Mouse (Mus musculus): Measurements from ENCODE around the gene Zfp583. TPM values are rescaled to one million over a fixed set of nuclear protein-coding genes. Genes with fewer than 3 reads are reported as not detected.
"Not testable (repeated sequence)": the region's sequence is repeated elsewhere in the genome, so short reads cannot be mapped to it uniquely, and the experiment has no call there.

Gene Zfp583
- polyA plus RNA-seq, 1 experiment from 2014 or later, result 14.6 TPM

GRCm38 (mm10) chr7:6358937-6359590 is 28.0 kb upstream of the Zfp583 start:
- H3K4me3 ChIP-seq, result no peak overlapping the region
- 0 out of 2 replicates have a peak, but pooled peaks cover 2% of the 10 kb centered on the region for H3K36me3 ChIP-seq (replicated peaks)
- H3K27me3 ChIP-seq (replicated peaks), result no peaks in the 10 kb centered on the region
- H3K4me1 ChIP-seq, result peaks cover 13% of the 10 kb centered on the region
- peak overlapping the region; percentile 62 for H3K27ac ChIP-seq
- H3K9ac ChIP-seq, result no peak overlapping the region
- H3K9me3 ChIP-seq, result no peaks in the 10 kb centered on the region
- ATAC-seq (replicated peaks), result no peak
- no peak overlapping the region for H3K4me2 ChIP-seq
- WGBS, result 54% methylated on average over 10 of the region's 10 CpGs

- no peak overlapping the region for H3K27ac ChIP-seq
- no peak for ATAC-seq (replicated peaks)
Measured at GRCm38 (mm10) chr7:6358121-6358520, 27.0 kb upstream of the Zfp583 start.

DNA sequence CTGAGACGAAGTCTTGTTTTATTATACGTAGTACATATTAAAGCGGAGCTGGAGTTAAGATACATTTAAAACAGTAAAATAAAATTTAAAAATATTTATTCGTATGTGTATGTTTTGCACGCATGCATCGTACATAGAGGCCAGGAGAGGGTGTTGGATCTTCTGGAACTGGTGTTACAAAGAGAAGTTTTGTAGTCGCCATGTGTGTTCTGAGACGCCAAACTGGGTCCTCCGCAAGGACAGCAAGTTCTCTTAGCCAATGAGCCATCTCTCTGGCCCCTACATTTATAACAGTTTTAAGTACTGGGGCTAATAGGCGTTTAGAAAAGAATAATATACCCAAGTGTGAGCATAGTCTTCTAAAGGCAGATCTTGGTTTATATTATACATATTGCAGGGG is 13.0 kb upstream of the Zfp583 start:
- Histone ChIP-seq H3K4me3 (peak overlapping the region; percentile 64), H3K27ac (peak overlapping the region; percentile 88; the same call in 1 of the 2 replicates), H3K36me3 (replicated peaks) (no peaks in the 10 kb centered on the region), H3K9me3 (no peaks in the 10 kb centered on the region), H3K27me3 (replicated peaks) (no peaks in the 10 kb centered on the region), H3K4me2 (peak overlapping the region; percentile 51), H3K9ac (peak overlapping the region; percentile 80; the same call in 1 of the 2 replicates), H3K4me1 (peaks cover 12% of the 10 kb centered on the region)
- 30% methylated on average over 10 of the region's 10 CpGs for WGBS
- ATAC-seq (replicated peaks), result peak; percentile 60

More at GRCm38 (mm10) chr7:6358121-6358520, 27.0 kb upstream of the Zfp583 start:
- H3K27me3 ChIP-seq (replicated peaks), result no peaks in the 10 kb centered on the region
- H3K9me3 ChIP-seq, result no peaks in the 10 kb centered on the region
- H3K36me3 ChIP-seq (replicated peaks), result peaks cover 12% of the 10 kb centered on the region
- H3K4me1 ChIP-seq, result peaks cover 7% of the 10 kb centered on the region; the same call in 1 of the 2 replicates
- 70% methylated on average over 2 of the region's 2 CpGs for WGBS
- no peak overlapping the region for H3K9ac ChIP-seq
- no peak overlapping the region for H3K4me2 ChIP-seq
- no peak overlapping the region for H3K4me3 ChIP-seq

DNA sequence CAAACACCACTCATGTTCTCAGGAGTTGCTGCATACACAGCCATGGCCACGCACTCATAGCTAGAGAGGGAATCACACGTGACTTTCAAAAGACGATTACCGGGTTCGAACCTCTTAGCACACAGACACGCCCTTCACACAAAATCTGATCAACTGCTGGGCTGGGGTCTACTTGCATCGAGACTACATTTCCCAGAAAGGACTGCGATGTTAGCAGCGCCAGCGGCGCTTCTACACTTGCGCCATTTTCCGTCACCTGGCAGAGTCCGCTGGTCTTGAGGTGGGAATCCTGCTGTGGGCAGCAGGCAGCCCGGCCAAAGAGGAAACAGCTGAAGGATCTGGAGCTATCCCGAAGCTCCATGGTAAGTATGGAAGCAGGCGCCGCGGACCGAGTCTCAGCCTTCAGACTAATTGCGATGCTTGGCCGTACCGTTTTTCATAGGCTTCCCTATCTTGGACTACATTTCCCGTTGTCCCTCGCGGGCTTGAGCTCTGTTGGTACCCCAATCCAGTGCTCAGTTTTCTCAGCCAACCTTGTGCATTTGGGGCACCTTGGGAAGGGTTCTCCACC is 12.5 kb upstream of the Zfp583 start, which contains the start of gene Gm3854:
Gene Gm3854, plus strand, starts transcription at position 259 of the 571 bp plus-strand sequence.
- H3K27me3 ChIP-seq (replicated peaks), result no peaks in the 10 kb centered on the region
- peak within 1 kb of the TSS; percentile 80 for H3K9ac ChIP-seq
- H3K36me3 ChIP-seq (replicated peaks), result no peaks in the 10 kb centered on the region
- H3K4me3 ChIP-seq, result peak within 1 kb of the TSS; percentile 64
- H3K27ac ChIP-seq, result peak within 1 kb of the TSS; percentile 88
- H3K9me3 ChIP-seq, result no peaks in the 10 kb centered on the region
- ATAC-seq (replicated peaks), result peak; percentile 94
- peak within 1 kb of the TSS; percentile 51 for H3K4me2 ChIP-seq
- peaks cover 12% of the 10 kb centered on the region for H3K4me1 ChIP-seq
- WGBS, result under 1% methylated on average over 26 of the region's 26 CpGs

GRCm38 (mm10) chr7:6339865-6340264 is 8.8 kb upstream of the Zfp583 start:
- no peak for ATAC-seq (replicated peaks)

GRCm38 (mm10) chr7:6330458-6331232 is 440 bp downstream of the Zfp583 start:
- ATAC-seq (replicated peaks), result peak; percentile 90
- Histone ChIP-seq H3K27me3 (replicated peaks) (no peaks in the 10 kb centered on the region), H3K9ac (peak overlapping the region; percentile 68), H3K27ac (peak overlapping the region; percentile 89), H3K4me2 (peak overlapping the region; percentile 58), H3K9me3 (no peaks in the 10 kb centered on the region), H3K36me3 (replicated peaks) (peaks cover 4% of the 10 kb centered on the region; the same call in 1 of the 2 replicates), H3K4me3 (peak overlapping the region; percentile 55), H3K4me1 (peaks cover 10% of the 10 kb centered on the region)
- WGBS, result 13% methylated on average over 23 of the region's 23 CpGs

More at GRCm38 (mm10) chr7:6339865-6340264, 8.8 kb upstream of the Zfp583 start:
- Histone ChIP-seq H3K27me3 (replicated peaks) (no peaks in the 10 kb centered on the region; the same call in 1 of the 2 replicates), H3K9me3 (no peaks in the 10 kb centered on the region), H3K27ac (no peak overlapping the region), H3K4me2 (no peak overlapping the region), H3K4me1 (peaks cover 9% of the 10 kb centered on the region), H3K36me3 (replicated peaks) (no peaks in the 10 kb centered on the region), H3K4me3 (no peak overlapping the region), H3K9ac (no peak overlapping the region)
- WGBS, result 88% methylated on average over 5 of the region's 5 CpGs

- H3K9ac ChIP-seq; H3K4me2 ChIP-seq; H3K9me3 ChIP-seq; H3K27me3 ChIP-seq (replicated peaks); ATAC-seq (replicated peaks); H3K4me3 ChIP-seq; H3K4me1 ChIP-seq; H3K27ac ChIP-seq: not testable (repeated sequence)
- H3K36me3 ChIP-seq (replicated peaks), result peaks cover 25% of the 10 kb centered on the region
- WGBS, result 85% methylated on average over 11 of the region's 11 CpGs
Measured at GRCm38 (mm10) chr7:6300796-6301195, 30.3 kb downstream of the Zfp583 start.

- H3K27ac ChIP-seq; ATAC-seq (replicated peaks); H3K27me3 ChIP-seq (replicated peaks); H3K4me2 ChIP-seq; H3K4me3 ChIP-seq; H3K9me3 ChIP-seq; H3K9ac ChIP-seq: not testable (repeated sequence)
- WGBS, result 93% methylated on average over 6 of the region's 6 CpGs
- Histone ChIP-seq H3K4me1 (peaks cover 20% of the 10 kb centered on the region), H3K36me3 (replicated peaks) (peaks cover 32% of the 10 kb centered on the region)
Measured at GRCm38 (mm10) chr7:6291121-6291520, 40.0 kb downstream of the Zfp583 start.

DNA sequence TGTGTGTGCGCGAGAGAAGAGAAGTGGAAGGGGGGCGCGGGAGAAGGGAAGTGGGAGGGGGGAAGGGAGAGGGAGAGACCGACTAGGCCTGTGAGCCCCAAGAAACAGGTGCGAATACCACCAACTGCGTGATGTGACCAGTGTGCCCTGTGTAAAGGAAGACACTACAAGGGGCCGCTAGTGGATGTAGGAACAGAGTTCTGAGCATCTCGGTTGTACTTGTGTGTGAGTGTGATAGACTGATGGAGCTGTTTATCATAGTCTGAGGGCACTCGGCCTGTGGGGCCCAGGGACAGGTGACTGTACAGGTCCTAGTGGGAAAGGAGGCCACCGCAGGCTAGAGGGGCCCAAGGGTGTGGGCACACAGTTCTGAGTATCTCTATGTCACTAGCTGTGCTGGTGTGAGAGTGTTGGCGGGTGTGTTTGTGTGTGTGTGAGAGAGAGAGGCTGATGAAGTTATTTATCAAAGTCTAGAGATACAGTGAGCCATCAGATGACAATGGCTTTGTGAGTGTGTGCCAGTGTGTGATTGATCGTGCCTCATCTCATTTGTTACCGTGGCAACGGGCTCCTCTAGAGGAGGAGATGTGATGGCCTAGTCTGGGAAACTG is 44.1 kb downstream of the Zfp583 start:
- H3K36me3 ChIP-seq (replicated peaks), result 0 out of 2 replicates have a peak, but pooled peaks cover 3% of the 10 kb centered on the region
- H3K4me1 ChIP-seq, result peaks cover 31% of the 10 kb centered on the region
- H3K4me2 ChIP-seq, result peak overlapping the region; percentile 86
- 22% methylated on average over 15 of the region's 15 CpGs for WGBS
- ATAC-seq (replicated peaks), result peak; percentile 28
- H3K4me3 ChIP-seq, result peak overlapping the region; percentile 45
- no peaks in the 10 kb centered on the region for H3K27me3 ChIP-seq (replicated peaks)
- peak overlapping the region; percentile 43 for H3K9ac ChIP-seq
- H3K27ac ChIP-seq, result peak overlapping the region; percentile 78
- H3K9me3 ChIP-seq, result no peaks in the 10 kb centered on the region

- WGBS, result 3% methylated on average over 50 of the region's 50 CpGs
- Histone ChIP-seq H3K36me3 (replicated peaks) (0 out of 2 replicates have a peak, but pooled peaks cover 3% of the 10 kb centered on the region), H3K4me2 (peak within 1 kb of the TSS; percentile 86), H3K27me3 (replicated peaks) (no peaks in the 10 kb centered on the region), H3K27ac (peak within 1 kb of the TSS; percentile 78), H3K4me1 (peaks cover 31% of the 10 kb centered on the region), H3K9me3 (no peaks in the 10 kb centered on the region), H3K4me3 (peak within 1 kb of the TSS; percentile 45), H3K9ac (peak within 1 kb of the TSS; percentile 43)
- ATAC-seq (replicated peaks), result peak; percentile 79
Measured at GRCm38 (mm10) chr7:6285842-6286705, 45.0 kb downstream of the Zfp583 start, which contains the start of gene Zfp667. Gene Zfp667, plus strand, starts transcription at chr7:6286579.

- no peak for ATAC-seq (replicated peaks)
- Histone ChIP-seq H3K4me3 (0 out of 2 replicates have a peak overlapping the region, but pooled peaks have one; percentile 45), H3K27ac (no peak overlapping the region), H3K9ac (no peak overlapping the region), H3K4me2 (peak overlapping the region; percentile 86; the same call in 1 of the 2 replicates), H3K9me3 (no peaks in the 10 kb centered on the region), H3K4me1 (peaks cover 31% of the 10 kb centered on the region), H3K36me3 (replicated peaks) (0 out of 2 replicates have a peak, but pooled peaks cover 1% of the 10 kb centered on the region), H3K27me3 (replicated peaks) (no peaks in the 10 kb centered on the region)
- 88% methylated on average over 6 of the region's 6 CpGs for WGBS
Measured at GRCm38 (mm10) chr7:6285366-6285765, 45.7 kb downstream of the Zfp583 start.

Measured in midbrain, embryonic 15.5 days (tissue).